Mouse (Mus musculus): ENCODE results near the gene Il5.
A peak's percentile ranks its signal among the peaks of the same experiment; 100 is the strongest.

Il5 gene

DNA sequence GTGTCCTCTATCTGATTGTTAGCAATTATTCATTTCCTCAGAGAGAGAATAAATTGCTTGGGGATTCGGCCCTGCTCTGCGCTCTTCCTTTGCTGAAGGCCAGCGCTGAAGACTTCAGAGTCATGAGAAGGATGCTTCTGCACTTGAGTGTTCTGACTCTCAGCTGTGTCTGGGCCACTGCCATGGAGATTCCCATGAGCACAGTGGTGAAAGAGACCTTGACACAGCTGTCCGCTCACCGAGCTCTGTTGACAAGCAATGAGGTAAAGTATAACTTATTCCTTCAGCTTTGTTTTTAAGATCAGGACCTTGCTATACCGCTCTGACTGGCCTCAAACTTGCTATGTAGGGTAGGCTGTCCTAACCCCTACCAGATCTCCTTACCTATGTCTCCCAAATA lies at the start of gene Il5:
Gene Il5, plus strand, starts transcription at position 80 of the 400 bp plus-strand sequence.
- DNase-seq (ENCODE audit: low read depth, low spot score): no peak

DNA sequence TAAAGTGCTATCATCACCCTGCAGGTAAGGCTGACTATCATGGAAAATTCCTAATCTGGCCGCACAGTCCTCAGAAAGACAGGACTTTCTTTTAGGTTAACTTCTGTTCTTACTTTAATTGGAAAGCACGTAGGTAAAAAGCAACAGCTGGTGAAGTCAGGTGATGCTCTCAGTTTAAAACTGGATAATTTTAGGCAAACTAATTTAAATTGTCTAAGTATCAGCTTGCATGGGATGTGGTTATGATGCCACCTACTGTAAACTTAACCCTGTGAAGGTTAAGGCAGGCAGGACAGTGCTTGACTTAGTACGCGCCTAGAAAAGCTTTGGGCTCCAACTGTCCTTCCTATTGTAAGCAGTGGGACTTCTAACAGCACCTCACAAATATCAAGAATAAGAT lies 49.2 kb upstream of the Il5 start:
- DNase-seq (ENCODE audit: low read depth, low spot score): no peak

DNA sequence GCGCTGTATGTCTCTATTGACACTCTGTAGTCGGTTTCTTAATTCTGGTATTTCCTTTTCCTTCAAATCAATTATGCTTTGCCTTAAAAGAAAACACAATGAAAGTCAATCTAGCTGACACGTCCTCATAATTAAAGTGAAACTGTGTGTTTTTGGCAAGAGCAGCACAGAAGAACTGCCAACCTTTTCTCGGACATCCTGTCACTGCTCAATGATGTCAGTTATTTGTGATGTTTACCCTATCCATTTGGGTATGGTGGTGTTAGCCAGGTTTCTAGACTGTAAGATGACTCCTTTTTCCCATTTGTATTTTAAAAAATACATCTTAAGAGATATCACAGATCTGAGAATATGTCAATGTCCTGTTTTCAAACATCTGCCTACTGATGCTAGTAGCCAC lies 40.5 kb upstream of the Il5 start:
- DNase-seq (ENCODE audit: low read depth, low spot score): no peak

DNA sequence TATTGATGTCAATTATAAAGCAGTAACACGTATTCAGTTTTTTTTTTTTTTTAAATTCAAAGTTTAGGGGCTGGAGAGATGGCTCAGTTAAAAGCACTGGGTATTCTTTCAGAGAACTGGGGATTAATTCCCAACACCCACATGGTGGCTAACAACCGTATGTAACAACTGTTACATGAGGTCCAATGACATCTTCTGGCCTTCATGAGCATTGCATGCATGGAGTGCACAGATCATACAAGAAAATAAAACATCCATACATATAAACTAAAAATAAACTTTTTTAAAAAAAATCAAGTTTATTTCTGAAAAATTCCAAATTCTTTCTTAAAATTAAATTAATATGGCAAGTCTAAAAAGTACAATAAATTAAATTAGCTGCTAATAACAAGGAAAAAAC lies 38.9 kb upstream of the Il5 start:
- no peak for DNase-seq (ENCODE audit: low read depth, low spot score)

DNA sequence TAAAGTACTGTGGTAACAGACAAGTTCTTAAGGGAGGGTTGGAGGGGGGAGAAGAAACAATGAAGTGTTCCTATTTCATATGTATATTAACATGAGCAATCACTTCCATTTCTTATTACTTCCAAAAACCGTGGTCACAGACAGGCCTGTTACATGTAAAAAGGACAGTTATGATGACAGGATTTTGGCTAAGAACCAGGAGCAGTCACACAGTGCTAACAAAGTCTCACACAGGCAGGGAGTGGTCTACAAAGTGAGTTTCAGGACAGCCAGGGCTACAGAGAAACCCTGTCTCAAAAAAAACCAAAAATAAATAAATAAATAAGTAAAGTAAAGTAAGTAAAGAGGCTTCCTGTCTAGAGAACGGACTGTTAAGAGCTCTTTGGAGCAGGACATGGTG lies 38.4 kb upstream of the Il5 start:
- DNase-seq (ENCODE audit: low read depth, low spot score): no peak

DNA sequence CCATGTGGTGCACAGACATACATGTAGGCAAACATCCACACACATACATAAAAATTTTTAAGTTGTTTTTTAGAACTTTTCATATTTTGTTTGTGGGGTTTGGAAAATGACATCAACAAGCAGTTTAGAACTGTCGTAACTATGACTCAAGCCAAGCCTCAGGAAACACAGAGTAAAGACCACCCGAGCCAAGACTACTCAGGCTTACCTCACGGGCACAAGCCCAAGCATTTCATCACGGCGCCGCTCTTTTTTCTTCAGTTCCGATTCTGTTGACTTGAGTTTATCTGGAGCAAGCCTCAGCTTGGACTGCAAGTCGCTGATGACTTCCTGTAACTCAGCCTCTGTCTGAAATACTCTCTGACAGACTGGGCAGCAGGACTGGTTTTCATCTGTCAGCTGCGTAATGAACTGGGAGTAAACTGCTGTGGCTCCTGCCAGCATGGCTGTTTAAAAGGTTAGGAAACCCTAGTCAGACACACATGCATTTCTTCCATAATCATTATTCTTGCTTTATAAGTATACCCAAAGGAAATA lies 37.5 kb upstream of the Il5 start:
- DNase-seq (ENCODE audit: low read depth, low spot score): no peak

DNA sequence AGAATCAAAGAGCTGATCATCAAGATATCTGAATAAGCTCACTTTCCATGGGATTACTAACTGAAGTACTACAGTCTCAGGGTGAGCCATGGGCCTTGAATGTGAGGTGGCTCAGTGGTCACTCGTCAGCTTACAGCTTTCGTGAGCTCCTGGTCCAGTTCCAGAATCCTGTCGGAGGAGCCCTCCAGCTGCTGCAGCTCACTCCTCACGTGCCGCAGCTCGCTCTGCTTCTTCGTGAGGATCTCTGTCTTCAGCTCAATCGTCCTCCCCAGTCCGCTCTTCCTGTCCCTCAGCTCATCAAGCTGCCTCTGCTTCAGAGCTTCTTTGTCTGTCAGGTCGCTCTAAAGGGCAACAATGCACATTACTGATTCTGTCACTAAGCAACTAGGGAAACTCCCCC lies 28.6 kb upstream of the Il5 start:
- DNase-seq (ENCODE audit: low read depth, low spot score): no peak

DNA sequence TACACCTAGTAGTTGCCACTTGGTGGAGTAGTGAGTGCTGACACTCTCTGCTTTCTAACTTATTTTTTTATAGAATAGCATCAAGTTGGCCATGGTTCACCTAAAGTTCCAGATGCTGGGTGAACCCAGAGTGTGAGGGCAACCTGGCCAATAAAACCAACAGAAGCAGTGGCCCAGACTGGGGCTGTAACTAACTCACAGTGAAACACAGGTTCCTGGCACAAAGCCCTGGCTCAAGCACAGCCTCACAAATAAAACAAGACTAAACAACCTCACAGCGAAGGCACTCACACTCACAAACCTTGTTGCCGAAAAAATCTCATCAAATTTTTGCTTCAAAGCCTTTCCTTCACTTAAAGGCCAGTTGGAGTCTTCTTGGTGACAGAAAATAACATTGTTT lies 22.1 kb upstream of the Il5 start:
- DNase-seq (ENCODE audit: low read depth, low spot score): no peak

DNA sequence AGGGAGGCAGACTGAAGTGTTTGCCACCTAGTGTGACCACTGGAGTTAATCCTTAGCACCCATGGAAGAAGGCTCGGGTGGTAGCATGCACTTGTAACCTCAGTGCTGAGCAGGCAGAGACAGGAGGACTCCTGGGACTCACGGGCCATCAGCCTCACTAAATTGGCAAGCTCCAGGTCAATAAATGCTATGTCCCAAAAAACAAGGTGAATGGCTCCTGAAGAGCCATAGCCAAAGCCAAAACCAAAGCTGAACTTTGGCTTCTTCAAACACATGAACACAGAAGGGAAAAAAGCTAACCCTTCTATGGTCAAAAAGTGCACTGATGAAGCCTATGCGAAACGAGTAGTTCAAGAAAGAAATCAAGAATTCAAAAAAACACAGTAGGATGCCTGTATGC lies 21.2 kb upstream of the Il5 start:
- no peak for DNase-seq (ENCODE audit: low read depth, low spot score)

DNA sequence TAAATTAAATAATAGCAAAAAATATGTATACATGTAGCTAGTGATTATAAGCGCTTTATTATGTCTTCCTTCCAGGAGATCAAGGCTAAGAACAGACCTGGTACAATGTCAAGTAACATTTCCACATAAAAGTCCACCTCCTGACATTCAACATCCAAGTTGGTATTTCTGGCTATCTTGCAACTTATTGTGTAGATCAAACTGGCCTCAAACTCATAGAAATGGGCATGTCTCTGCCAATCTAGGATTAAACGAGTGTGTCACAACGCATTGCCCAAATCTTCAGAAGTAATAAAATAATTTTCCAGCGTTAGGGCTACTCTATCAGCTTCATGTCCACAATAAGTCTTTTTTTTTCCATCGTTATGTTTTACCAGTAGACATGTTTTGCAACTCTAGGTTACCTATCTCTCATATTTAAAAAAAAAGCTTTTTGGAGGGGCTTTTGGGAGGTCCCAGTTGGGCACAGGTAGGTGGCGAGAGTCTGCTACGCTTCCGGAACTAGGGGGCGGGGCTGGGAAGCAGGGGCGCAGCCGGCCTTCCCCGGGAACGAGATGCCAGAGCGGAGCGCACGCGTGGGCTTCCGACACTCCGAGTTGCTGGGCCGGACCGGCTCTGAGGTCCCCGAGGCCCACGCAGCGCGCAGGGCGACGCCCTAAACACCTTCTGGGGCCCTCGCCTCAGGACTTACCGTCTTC lies 14.2 kb upstream of the Il5 start:
- DNase-seq (ENCODE audit: low read depth, low spot score): peak; percentile 69

DNA sequence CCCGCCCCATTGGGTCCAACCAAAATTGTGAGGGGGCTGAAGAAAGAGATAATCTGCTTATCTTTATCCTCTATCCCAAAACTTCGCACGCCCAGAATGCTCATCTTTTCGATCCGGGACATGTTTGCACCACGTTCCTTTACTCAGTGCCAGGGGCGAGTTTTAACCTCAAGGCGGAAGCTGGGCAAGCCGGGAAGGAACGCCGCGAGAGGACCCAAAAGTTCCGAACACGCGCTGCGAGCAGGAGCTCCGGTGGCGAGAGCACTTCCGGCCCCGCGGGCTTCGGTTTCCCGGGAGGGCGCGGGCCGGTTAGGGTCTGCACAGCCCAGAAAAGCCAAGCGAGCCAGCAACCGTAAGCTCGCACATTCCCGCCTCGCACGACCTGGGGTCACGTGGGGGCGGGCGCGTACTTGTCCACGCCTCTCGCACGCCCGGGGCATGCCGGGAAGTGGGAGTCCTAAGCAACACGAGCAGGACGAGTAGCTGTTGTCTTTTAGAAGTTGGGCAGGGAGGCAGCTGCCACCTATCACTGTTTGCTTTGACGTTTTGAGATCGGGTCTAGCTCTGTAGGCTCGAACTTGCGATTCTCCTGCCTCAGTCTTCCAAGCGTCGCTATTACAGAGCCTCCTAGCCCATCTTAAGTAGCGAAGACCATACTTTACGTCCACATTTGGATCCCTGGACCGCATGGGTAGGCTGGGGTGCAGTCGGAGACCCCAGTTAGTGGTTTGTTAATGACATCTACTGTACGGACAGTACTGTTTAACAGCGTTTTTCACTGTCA lies 13.5 kb upstream of the Il5 start, which contains the start of gene Rad50:
Gene Rad50, minus strand, starts transcription at position 386 of the 784 bp plus-strand sequence.
- DNase-seq (ENCODE audit: low read depth, low spot score): peak; percentile 96

DNA sequence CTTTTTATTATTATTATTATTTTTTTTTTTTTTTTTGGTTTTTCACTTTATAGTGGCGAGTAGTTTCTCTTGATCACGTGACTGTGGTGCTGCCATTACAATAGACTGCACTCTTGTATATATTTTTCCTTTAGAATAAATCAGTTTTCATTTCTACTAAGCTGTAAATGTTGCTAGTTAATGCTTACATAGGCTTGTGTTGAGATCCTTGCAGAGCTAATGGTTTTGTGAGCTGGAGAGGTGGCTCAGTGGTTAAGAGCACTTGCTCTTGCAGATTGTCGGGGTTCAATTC lies 12.9 kb upstream of the Il5 start:
- DNase-seq (ENCODE audit: low read depth, low spot score): no peak

DNA sequence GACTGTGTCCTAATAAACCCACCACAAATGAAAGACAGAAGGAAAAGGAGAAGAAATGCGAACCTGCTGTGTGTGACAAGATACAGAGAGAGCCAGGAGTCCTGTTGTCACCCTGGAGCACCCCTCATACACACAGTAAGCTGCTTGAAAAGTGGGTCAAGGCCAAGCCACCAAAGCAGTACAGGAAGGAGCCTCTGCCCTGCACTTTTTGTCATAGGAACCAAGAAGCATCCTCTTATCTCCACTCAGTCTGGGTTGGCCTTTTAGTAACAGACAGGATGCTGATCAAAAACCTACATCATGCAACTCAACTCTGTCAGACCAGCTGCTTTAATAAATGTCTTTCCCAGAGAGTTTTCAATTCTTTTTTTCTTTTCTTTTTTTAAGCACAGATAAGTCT lies 893 bp upstream of the Il5 start:
- DNase-seq (ENCODE audit: low read depth, low spot score): no peak

DNA sequence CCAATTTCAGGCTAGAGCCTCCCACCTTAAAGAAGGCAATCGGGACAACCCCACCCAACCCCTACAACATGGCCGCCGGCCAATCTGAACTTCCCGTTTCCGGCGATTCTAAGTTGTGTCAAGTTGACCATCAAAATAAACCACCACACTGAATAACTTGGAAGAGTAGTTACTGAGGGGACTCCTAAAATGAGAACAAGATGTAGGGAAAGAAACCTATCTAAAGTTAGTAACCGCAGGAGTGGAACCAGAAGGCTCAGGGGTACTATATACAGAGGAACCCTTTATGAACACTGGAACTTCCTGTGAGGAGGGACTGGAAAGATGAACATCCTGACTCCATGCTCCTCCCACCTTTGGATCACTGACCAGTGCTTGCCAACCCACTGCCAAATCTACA lies 10.9 kb downstream of the Il5 start:
- no peak for DNase-seq (ENCODE audit: low read depth, low spot score)

DNA sequence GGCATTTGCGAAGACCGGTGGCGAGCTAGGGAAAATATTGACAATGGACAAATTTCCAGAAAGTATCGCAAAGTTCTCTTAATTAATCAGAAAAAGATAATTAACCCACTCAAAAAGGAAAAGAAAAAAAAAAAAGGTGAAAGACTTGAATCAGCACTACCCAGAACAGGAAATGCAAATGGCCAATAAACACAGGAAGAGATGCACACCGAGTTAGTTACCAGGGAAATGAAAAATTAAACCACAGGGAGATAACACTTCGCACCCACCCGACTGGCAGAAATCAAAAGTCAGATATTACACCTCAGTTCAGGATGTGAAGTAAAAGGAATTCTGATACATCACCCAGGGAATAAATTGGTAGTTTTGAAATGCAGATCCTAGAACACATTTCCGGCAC lies 11.7 kb downstream of the Il5 start:
- DNase-seq (ENCODE audit: low read depth, low spot score): no peak

DNA sequence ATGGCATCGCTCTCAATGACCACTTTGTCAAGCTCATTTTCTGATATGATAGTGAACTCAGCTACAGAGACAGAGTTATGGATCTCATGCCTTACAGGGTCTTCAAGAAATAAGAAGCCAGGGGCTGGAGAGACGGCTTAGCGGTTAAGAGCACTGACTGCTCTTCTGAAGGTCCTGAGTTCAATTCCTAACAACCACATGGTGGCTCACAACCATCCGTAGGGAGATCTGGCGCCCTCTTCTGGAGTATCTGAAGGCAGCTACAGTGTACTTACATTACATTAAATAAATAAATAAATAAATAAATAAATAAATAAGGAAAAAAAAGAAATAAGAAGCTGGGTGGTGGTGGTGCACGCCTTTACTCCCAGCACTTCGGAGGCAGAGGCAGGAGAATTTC lies 13.2 kb downstream of the Il5 start:
- peak; percentile 49 for DNase-seq (ENCODE audit: low read depth, low spot score)

DNA sequence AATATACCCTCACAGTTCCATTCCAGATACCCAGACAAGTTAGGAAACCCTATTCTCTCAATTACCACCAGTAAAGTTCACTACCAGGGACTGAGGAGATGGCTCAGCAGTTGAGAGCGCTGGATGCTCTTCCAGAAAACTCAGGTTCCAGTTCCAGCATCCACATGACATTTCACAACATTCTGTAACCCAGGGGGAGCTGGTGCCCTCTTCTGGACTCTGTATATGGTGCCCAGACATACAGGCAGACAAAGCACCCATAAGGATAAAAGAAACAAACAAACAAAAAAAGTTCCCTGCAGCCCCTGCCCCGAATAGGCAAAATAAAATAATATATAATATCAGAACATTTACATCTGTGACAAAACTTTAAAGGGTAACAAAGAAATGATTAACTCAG lies 13.8 kb downstream of the Il5 start:
- DNase-seq (ENCODE audit: low read depth, low spot score): no peak

DNA sequence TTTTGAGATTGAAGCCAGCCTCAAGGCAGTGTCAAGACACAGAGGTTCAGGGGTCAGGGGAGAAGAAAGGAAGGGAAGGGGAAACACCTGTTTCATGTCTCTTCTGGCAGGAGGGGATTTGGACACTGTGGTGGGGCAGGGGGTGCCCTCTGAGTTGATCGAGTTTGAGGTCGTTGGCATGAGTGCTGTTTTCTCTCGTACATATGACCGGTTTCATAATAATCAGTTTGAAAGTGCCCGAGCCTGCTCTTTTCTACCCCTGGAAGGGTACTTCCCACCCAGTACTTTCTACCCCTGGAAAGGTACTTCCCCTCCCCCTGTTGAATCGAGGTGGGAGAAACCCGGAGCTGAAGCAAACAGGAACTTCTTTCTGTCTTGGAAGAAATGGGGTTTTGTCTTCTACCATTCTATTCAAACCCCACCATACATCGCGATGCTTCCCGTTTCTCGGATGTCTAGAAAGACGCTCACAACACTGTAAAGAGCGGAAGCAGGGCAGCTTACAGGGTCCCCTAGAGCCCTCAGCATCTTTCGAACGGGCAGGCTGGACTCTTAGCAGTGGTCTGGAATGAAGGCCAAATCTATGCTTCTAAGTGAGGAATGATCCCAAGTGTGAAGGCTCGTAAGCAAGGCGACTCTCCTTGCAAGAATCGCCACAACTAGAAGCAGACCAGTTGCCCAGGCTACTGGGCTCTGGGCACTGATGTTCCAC lies 14.5 kb downstream of the Il5 start:
- DNase-seq (ENCODE audit: low read depth, low spot score): no peak

DNA sequence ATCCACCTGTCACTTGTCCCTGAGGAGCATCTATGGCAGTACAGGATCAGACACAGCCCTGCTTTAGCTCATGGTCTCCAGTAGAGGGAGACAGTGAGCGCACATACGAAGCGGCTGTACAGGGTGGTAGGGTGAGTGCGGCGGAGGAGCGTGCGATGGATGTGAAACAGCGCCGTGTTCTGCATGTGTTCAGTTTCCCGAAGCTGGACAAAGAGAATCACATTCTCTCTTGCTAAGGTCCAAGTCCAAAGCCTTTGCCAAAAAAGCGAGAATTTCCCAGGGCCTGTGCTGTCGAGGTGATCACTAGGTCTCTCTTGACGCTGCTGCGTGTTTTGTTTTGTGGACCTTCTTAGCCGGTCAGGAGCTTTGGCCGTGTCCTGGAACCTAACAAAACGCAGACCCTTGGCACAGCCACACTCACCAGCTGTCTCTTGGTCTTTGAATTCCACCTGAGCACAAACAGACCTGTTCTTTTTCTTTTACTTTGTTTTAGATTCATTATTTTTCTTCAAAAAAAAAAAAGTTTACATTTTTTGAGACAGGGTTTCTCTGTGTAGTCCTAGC lies 15.2 kb downstream of the Il5 start:
- peak; percentile 94 for DNase-seq (ENCODE audit: low read depth, low spot score)

DNA sequence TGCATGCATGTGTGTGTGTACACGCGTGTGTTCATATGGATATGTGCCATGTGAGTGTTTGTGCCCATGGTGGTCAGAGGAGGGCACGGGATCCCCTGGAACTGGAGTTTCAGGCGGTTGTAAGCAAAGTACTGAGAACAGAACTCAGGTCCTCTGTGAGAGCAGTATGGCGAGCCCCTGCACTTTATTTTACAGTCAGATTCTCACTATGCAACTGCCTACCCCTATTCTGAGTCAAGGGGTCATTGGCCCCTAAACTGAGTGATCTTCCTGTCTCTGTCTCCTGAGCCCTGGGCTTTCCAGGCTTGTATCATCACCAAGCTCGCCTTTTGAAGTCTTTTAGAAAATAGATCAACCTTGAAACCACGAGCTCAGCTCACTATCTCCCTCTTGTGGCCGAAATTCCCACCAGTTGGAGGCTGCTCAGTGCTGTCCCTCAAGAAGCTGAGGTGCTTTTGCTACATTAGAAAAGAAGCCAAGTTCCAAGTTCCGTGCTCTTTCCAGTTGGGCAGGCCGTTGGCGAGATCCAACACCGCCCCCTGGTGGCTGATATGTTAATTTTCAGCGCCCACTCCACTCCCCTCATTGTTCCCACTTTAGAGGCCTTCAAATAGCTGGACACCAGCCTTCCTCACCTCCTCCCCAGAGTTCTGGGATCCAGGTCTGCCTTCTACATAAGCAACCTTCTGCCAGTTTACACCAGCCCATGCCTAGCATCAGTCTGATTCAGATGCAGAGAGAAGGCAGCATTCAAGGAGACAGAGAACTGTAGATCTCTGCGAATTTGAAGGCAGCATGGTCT lies 16.4 kb downstream of the Il5 start:
- DNase-seq (ENCODE audit: low read depth, low spot score): peak; percentile 95

DNA sequence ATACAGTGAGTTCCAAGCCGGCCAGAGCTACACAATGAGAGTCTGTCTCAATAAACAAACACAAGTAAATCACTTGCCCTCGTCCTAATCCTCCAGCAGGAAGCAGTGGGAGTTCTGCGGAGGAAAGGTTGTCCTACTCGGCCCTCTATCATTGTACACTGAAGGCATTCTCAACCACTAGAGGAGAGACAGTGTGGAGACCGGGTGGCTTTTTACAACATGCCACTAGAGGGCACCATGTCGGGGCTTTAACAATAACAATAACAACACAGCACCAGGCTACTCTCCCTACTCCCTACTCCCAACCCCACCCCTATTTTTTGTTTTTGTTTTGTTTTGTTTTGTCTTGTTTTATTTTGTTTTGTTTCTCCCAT lies 17.0 kb downstream of the Il5 start:
- DNase-seq (ENCODE audit: low read depth, low spot score): peak; percentile 79

DNA sequence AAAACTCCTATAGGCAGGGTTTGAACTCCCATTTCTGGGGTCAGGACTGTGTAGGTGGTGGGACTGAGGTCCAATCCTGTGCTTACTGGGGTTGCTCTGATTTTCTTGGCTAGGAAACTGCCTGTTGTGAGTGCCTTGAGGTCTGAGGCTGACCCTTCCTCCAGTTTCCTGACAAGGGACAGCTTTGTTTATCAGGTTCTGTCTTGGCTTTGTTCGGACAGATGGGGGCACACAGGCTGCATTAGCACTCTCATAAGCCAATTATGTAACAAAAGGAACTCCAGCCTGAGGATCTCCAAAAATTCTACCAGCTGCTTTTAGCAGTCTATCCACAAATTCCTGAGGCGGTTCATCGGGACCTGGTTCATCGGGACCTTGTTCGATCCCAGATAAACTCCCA lies 21.8 kb downstream of the Il5 start:
- no peak for DNase-seq (ENCODE audit: low read depth, low spot score)
